Mouse (Mus musculus) kidney, postnatal 10 days (tissue): ENCODE measurements around the gene Spag5.

Experiments used
- DNase-seq: peaks from one replicate; pipeline ENCODE4 v3.0.0; 2021; ENCODE audit warnings: mixed read lengths

The Spag5 gene

DNA sequence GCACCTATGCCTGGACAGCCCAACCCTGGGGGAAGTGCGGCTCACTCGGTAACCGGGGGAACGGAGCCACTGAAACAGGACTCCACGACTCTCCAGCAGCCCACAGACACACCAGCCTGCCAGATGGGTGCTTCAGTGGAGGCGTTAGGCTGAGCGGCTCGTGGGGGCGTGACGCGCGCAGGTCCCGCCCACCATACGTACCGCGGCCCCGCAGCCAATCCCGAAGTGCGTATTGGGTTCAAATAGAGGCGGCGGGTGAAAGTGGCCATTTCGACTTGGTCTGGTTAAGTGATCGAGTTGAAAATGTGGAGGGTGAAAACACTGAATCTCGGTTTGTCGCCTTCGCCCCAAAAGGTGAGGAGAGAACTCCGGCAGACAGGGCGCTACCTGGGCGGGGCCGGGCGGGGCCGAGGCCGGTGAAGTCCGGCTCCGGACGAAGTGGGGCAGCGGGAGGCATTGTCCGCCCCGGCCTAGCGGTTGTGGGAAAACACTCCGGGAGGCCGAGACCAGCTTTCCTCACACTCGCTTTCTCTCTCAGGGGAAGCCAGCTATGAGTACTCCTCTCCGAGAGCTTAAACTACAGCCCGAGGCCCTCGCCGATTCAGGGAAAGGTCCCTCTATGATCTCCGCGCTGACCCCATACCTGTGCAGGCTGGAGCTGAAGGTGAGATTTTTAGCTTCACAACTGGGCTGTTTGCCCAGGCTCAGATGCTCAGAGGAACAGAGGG, at the start of gene Spag5:
Gene Spag5 (plus strand): TSS at position 173 of the 728 bp plus-strand sequence.
- peak; percentile 93 for DNase-seq

DNA sequence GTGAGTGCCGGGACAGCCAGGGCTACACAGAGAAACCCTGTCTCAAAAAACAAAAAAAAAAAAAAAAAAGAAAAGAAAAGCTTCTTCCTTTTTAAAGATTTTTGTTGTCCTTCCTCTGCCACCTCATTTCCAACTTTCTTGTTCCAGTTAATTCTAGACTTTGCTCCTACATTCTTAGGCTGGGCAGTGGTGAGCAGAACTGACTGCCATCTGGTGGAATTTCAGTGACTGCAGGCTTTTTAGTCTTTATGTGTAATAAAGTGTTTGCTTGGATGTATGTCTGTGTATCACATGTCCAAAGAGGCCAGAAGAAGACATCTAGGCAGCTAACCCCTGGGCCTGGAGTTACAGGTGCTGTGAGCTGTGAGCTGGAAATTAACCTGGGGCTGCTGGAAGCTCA, 44.7 kb upstream of the Spag5 start:
- peak; percentile 16 for DNase-seq

DNA sequence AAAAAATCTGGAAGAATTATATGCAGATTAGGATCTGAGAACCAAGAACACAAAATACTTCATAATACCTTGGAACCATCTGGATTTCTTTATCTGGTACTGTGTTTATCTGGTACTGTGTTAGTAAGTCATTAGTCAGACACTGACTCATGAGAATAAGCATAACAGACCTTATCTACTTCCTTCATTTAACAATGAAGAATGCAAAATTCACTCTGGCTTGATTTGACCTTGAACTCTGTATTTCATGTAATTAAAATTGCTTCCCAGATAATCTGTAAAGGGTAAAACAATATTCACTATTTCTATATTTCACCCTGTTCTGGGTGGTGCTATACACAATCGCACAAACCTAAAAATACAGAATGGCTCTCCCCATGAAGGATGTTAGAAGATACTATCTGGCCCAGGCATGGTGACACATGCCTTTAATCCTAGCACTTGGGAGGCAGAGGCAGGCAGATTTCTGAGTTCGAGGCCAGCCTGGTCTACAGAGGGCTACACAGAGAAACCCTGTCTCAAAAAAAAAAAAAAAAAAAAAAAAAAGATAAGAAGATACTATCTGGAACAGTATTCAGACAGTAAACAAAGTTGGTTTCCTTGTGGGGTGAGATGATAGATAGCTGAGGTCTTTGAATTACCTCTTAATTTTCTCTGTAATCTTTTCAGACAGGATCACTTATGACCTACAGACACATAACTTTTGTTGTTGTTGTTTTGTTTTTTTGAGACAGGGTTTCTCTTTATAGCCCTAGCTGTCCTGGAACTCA, 40.7 kb upstream of the Spag5 start:
- no peak for DNase-seq

DNA sequence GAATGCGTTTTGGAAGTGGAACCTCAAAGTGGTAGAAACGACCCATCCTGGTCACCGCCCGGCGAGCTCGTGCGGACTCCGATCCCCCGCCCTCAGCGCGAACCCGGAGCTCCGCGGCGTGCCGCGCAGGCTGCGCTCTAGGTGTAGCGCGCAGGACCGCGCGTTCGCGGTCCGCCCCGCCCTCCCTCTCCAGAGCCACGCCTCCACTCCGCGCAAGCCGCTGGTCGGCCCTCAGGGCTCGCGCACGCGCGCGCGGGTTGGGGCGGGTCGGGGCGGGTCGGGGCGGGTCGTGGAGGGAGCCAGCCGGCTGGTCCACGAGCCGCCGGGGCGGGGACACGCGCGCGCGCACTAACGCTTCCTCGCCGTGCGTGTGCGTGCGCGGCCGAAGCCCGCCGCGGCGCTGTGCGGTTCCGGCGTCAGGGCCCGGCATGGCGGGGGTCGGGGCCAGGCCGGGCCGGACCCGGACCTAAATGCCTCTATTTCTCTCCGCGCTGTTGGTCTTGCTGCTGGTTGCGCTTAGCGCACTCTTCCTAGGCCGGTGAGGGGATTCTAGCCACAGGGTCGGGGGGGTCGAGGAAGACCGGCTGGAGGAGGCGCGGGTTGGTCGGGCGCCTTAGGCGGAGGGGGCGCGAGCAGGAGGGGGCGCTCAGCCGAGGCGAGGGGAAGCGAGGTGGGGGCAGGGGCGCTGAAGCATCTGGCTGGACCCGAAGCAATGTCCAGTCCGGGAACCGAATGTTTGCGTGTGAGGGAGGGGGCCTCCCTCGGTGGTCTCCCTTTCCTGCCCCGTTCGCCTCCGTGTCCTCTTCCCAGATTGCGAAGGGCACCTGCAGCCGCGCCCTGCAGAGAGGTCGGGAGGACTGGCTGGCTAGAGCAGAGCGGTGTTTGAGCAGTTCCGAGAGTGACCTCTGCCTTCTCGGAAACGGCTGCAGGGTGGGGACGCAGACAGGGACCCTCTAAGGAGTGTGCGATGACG, 39.7 kb upstream of the Spag5 start, which contains the start of gene 2610507B11Rik:
Gene 2610507B11Rik (plus strand): TSS at position 373 of the 973 bp plus-strand sequence.
- DNase-seq: peak; percentile 97

DNA sequence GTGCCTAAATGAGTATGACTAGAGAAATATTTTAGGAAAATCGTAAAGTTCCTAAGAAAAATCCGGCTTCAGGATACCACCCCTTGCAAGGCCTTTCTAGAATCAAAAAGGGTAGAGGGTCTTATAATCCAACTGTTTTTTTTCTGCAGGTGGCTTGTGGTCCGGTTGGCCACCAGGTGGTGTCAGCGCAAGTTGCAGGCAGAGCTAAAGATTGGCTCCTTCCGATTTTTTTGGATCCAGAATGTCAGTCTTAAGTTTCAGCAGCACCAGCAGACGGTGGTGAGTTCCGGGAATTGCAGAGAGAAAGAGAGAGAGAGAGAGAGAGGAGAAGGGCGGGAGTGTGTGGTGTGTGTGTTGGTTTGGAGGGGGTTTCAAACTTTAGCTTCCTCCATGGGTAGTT, 38.8 kb upstream of the Spag5 start:
- DNase-seq: peak; percentile 73

DNA sequence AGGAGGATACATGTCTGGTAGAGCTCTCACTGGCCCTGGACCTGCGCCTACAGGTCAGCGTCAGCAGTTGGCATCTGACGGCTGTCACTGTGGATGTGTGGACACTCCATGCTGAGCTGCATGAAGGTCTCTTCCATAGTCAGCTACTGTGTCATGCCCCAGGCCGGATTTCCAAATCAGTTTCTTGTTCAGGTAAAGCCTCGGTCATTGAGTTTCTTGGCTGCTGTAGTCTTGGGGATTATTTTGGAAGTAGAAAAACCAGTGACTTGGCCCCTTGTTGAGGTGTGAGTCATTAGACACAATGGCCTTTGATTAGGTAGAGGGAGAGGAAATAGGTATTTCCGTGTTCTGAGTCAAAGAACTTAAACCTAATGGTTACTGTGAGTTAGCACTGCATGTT, 35.8 kb upstream of the Spag5 start:
- no peak for DNase-seq

DNA sequence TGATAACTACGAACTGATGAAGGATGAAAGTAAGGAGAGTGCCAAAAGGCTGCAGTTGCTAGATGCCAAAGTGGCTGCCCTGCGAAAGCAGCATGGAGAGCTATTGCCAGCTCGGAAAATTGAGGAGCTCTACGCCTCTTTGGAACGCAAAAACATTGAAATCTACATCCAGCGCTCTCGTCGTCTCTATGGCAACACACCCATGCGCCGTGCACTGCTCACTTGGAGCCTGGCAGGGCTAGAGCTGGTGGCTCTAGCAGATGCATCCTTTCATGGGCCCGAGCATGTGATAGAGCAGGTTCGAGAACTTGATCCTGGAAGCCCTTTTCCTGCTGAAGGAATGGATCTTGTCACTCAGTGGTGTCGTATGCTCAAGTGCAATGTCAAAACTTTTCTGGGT, 29.3 kb upstream of the Spag5 start:
- DNase-seq: no peak

DNA sequence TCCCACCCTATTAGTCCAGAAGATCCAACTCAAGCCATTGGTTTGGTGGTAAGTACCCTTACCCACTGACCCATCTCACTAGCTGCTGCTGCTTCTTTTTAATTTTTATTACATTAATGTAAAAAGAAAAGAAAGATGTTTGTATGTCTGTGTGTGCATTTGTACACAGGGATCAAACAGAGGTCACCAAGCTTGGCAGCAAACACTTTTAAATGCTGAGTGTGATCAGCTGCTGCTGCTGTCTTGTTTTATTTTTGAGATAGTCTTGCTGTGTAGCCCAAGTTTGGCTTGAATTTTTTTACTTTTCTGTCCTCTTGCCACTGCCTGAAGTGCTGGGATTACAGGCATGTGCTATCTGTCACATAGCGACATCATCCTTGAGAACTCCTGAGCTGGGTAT, 25.7 kb upstream of the Spag5 start:
- DNase-seq: peak; percentile 60

DNA sequence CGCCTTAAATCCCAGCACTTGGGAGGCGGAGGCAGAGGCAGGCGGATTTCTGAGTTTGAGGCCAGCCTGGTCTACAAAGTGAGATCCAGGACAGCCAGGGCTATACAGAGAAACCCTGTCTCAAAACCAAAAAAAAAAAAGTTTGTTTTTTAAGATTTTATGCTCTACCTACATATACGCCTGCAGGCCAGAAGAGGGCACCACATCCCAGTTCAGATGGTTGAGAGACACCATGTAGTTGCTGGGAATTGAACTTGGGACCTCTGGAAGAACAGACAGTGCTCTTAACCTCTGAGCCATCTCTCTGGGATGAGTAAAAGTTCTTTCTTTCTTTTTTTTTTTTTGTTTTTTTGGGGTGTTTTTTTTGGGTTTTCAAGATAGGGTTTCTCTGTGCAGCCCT, 25.2 kb upstream of the Spag5 start:
- peak; percentile 18 for DNase-seq

DNA sequence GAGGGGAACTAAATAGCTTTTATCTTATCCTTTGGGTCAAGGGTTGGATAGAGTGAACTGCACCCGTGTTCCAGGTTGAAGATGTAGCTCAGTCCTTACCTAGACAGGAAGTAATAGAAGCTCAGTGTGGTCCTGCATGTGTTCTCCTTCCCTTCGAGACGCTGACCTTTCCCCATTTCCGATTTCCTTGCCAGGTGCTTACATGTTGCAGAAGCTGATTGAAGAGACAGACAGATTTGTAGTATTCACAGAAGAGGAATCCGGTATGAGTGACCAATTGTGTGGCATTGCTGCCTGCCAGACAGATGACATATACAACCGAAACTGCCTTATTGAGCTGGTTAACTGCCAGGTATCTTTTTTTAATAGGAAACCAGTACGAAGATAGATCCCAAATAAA, 22.5 kb upstream of the Spag5 start:
- no peak for DNase-seq

DNA sequence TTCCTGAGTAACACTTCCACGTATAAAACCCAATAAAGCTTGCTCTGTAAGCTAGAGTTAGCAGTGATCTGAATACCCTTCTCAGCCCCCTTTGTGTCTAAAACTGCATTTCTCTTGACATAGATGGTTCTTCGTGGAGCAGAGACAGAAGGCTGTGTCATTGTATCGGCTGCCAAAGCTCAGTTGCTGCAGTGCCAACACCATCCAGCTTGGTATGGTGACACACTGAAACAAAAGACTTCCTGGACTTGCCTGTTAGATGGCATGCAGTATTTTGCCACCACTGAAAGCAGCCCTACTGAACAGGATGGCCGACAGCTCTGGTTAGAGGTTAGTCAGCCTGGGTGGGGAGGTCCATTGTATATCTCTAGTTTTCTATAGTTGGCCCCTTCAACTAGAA, 21.7 kb upstream of the Spag5 start:
- no peak for DNase-seq

DNA sequence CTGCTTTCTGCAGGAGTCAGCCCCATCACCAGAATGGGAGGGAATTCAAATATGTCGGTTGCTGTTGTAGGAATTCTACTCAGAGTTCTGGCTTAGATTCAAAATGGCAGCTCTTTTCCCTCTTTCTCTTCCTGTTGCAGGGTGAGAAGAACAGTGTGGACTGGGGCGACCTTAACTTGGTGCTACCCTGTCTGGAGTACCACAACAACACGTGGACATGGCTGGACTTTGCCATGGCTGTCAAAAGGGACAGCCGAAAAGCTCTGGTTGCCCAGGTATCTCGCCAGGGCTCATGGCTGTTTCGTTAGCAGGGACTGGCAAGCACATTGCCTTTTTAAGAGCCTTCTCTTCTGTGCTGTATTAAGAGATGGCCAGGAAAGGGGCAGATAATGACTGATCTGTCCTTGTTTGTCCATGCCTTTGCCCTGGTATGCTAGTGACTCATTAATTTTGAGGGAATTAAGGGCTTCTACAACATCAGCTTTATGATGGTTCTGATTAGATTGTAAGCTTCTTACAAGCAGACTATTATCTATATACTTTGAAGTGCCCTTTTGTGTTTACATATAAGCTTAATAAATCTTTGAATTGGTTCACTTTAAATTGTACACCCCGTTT, 12.1 kb upstream of the Spag5 start:
- DNase-seq: no peak

DNA sequence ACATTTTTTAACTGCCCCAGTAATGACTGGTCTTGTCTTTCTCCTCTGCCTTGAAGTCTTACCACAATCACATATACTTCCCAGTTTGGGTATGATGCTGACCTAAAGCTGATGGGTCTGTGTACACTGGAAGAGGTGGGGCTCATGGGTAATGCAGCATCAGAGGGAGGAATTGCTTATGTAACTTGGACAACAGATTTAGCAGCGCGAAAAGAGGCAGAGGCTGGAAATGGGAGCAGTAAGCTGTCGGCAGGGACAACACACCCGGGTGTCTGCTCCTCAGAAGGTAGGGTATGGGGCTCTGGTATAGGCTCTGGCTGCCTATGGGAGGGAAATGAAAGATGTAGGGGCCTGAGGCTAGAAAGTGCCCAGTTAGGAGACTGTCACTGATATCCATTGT, 10.7 kb upstream of the Spag5 start, which contains the start of gene BC030499:
Gene BC030499 (plus strand): TSS at position 188 of the 400 bp plus-strand sequence.
- no peak for DNase-seq

DNA sequence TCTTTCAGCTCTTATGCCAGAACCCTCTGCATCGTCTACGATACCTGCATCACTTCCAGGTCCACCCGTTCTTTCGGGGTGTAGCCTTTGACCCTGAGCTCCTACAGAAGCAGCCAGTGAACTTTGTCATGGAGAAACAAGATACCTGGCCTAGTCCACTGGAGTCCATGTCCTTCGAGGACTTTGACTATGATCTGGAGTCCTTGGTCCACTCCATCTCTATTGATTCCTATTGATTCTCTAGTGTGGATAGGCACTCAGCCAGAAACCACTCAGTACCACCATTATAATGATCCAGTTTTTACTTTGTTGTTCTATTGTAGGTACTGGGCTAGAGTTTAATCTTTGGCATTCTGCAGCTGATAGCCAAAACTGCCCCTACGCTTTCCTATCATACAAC, 6.7 kb upstream of the Spag5 start:
- no peak for DNase-seq

DNA sequence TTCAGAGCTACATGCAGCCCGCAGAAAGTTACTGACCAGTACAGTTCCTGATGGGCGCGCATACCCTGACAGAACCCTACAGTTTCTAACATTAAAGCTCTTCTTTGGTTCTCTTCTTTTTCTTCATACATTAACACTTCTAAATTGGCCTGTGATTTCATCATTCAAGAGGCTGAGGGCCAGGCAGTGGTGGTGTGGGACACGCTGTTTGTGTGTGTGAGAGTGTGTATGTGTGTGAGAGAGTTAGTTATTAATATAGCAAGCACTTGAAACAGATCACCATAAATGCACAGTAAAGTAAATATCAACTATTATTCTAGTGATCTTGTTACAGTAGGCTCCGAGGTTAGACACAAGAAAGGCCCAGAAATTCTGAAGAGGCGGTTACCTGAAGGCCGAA, 412 bp upstream of the Spag5 start:
- DNase-seq: no peak

DNA sequence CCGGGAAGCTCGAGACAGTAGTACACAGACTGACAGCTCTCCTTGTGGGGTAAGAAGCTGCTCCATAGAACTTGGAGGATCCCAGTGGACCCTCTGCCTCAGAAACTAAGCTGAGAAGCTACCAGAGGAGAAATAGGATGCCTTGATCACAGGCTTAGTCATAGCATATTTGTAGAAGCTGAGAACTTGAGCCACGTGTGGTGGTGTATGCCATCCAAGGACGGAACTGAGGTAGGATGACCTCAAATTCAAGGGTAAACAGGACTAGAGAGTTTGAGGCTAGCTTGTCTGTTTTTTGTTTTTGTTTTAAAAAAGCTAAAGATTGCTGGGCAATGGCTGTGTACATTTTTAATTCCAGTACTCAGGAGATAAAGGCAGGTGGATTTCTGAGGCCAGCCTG, 3.9 kb downstream of the Spag5 start:
- DNase-seq: no peak

DNA sequence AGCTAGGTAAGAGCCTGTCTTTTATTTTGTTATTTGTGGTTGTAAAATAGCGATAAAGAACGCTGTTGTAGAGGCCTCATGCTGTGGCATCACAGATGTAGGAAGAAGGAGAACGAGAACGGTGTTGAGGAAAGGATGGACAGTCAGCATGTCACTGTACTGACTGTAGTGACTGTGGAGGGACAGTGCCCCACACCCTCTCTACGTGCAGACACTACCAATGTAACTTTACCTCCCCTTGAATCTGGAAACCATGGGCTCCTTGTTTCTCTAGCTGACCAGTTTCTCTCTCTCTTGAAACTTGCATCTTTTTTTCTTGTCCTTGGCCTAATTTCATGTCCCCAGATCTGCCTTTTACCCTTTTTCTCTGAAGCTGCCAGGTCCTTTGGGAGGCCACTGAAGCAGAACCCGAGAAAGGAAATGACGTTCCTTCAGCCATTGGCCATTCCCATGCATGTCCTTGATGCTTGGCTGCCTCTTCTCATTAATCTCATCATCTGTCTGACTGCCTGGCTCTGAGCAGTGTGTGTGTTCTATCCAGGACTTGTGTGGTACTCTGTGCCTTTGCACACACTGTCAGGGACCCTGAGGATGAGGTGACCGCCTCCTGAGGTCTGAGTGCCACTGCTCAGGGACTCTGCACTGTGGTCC, 9.7 kb downstream of the Spag5 start:
- DNase-seq: no peak

DNA sequence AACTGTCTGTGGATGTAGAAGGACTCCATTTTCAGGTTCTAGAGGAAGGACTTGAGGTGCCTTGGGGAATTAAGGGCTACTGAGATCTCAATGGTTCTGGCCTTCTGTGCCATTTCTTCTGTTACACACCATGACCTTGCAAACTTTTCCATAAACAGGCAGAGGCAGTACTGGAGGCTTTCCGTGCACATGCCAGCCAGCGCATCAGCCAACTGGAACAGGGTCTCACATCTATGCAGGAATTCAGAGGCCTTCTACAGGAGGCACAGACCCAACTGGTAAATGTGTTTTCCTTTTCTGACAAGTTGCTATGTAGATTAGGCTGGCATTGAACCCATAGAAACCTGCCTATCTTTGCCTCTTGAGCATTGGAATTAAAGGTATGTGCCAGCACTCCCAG, 12.3 kb downstream of the Spag5 start:
- DNase-seq: no peak

DNA sequence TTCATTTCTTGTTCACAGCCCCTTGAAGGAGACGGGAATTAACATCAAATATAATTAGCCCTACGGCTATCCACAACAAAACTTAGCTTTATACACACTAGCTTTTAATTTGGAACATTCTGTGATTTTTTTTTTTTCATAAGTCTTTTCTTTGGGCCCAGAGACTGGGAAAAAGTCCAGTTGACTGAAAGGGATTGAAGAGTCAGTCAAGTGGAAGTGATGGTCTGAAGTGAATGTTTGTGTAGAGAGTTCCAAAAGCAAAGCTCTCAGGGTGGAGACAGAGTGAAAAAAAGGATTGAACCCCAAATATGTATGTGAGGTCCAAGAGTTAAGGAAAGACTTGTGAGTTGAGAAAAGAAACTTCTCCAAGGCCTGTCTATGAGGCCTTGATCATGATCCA, 17.1 kb downstream of the Spag5 start:
- no peak for DNase-seq

DNA sequence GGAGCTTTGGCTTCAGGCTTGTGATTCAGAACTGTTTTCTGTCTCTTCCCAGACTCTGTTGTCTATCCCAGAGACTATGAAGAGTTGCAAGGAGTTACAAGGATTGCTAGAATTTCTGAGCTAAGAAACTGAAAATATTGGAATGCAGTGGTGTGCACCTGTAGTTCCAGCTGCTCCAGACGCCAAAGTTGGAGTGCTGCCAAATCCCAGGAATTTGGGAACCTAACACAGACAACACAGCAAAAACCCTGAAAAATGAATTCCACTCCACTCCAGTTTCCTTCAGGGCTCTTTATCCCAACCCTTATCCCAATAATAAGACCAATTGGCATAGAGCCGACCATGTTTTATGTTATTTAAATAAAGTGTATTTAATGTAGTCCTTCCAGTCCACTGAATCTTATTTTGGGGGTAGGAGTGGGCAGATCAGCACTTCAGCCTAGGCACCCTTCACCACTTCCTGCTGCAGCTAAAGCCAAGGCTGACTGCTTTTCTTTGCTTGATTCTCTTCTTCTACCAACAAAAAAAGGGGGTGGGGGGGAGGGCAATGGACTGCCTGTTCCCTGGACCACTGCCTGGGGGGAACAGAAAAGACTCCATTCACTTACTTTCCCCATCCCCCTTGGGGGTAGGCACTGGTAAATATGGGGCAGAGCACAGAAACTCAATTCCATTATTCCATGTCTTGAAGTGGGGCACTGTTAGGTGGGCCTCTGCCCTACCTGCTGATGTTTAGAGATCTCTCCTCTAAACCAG, 20.9 kb downstream of the Spag5 start:
- no peak for DNase-seq

DNA sequence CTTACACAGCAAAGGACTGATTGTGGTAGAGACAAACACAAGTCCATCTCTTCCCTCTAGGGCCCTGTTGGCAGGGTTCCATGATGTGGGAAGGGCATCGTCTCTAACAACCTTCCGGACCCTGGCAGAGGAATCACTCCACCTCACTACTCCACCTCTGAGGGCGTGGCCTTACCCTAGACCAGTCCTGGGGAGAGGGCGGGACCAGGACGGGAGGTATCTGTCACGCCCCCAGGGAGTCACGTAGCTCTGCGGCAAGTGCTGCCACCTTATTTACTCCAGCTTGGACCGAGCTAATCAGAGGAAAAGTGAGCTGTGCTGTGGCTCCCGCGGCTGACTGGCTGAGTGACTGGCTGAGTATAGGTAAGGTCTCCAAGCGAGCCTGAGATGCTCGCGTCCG, 21.5 kb downstream of the Spag5 start, which contains the start of gene Aldoc:
Gene Aldoc (plus strand): TSS at position 109 of the 400 bp plus-strand sequence.
- peak; percentile 90 for DNase-seq
